Mouse (Mus musculus) MEL (cell line): ENCODE results near the gene Hmg20b. TPM values are rescaled to one million over a fixed set of nuclear protein-coding genes. Genes with fewer than 3 reads are reported as not detected.

Experiments
- DNase-seq: peaks from one replicate; pipeline ENCODE4 v3.0.0; 2011; ENCODE audit warnings: low read depth, low spot score
- H3K27ac ChIP-seq: 2 replicates; pipeline ENCODE4 v1.5.1; 2012; ENCODE audit warnings: low read depth, mild to moderate bottlenecking, control low read depth, low read length, moderate library complexity; ENCODE audit not compliant: control insufficient read depth
- H3K27me3 ChIP-seq, 2 experiments: fragments of 150-350 bp in 1 of 2; sonication (generic) in 1 of 2; 2 replicates each; pipeline ENCODE4 v1.6.1; 2012; ENCODE audit warnings: low read length in 2 of 2, mild to moderate bottlenecking in 2 of 2, improper control_type of control experiment in 1 of 2, moderate library complexity in 1 of 2; ENCODE audit not compliant: insufficient read depth in 2 of 2, control insufficient read depth in 1 of 2
- H3K36me3 ChIP-seq, 2 experiments: 2 replicates each; pipeline ENCODE4 v1.6.1; 2012 to 2014; ENCODE audit warnings: low read length in 2 of 2, improper control_type of control experiment in 1 of 2, inconsistent platforms in 1 of 2, mild to moderate bottlenecking in 1 of 2; ENCODE audit not compliant: insufficient read depth in 2 of 2, control insufficient read depth in 1 of 2
- H3K4me1 ChIP-seq, 2 experiments: fragments of 150-350 bp in 1 of 2; sonication (generic) in 1 of 2; 2 replicates each; pipeline ENCODE4 v1.6.1; 2012; ENCODE audit warnings: low read length in 2 of 2, improper control_type of control experiment in 1 of 2, mild to moderate bottlenecking in 1 of 2; ENCODE audit not compliant: insufficient read depth in 2 of 2, control insufficient read depth in 1 of 2
- H3K4me3 ChIP-seq, 2 experiments: fragments of 150-350 bp in 1 of 2; sonication (generic) in 1 of 2; 2 replicates each; pipeline ENCODE4 v1.5.1; 2012; ENCODE audit warnings: low read depth in 2 of 2, low read length in 2 of 2, mild to moderate bottlenecking in 2 of 2, moderate library complexity in 2 of 2, control low read depth in 1 of 2, improper control_type of control experiment in 1 of 2; ENCODE audit not compliant: control insufficient read depth in 1 of 2, insufficient read depth in 1 of 2
- H3K79me2 ChIP-seq: 2 replicates; pipeline ENCODE4 v1.6.1; 2012; ENCODE audit warnings: mild to moderate bottlenecking, low read length, moderate library complexity; ENCODE audit not compliant: control insufficient read depth, poor library complexity, insufficient read depth
- H3K9ac ChIP-seq: 2 replicates; pipeline ENCODE4 v1.6.1; 2012; ENCODE audit warnings: low read depth, mild to moderate bottlenecking, control low read depth, low read length, moderate library complexity; ENCODE audit not compliant: control insufficient read depth, poor library complexity, severe bottlenecking
- H3K9me3 ChIP-seq: fragments of 150-350 bp; sonication (generic); replicated peaks from 2 replicates; pipeline ENCODE4 v1.6.1; 2012; ENCODE audit warnings: mild to moderate bottlenecking, low read length, improper control_type of control experiment, moderate library complexity; ENCODE audit not compliant: insufficient read depth
- BHLHE40 ChIP-seq: IDR thresholded peaks from 2 replicates; pipeline ENCODE4 v1.6.1; 2012; ENCODE audit warnings: low read depth, mild to moderate bottlenecking, inconsistent platforms, low read length, improper control_type of control experiment, borderline replicate concordance
- CHD1 ChIP-seq: IDR thresholded peaks from 2 replicates; pipeline ENCODE4 v1.6.1; 2012; ENCODE audit warnings: low read depth, mild to moderate bottlenecking, inconsistent platforms, low read length, improper control_type of control experiment
- CHD2 ChIP-seq: IDR thresholded peaks from 2 replicates; pipeline ENCODE4 v1.6.1; 2011; ENCODE audit warnings: low read length, improper control_type of control experiment
- CTCF ChIP-seq, 3 experiments: IDR thresholded peaks in 2 of 3; conservative IDR thresholded peaks in 1 of 3; 2 replicates each; pipeline ENCODE4 v1.5.1; 2011 to 2012; ENCODE audit warnings: low read length in 3 of 3, low read depth in 2 of 3, mild to moderate bottlenecking in 2 of 3, improper control_type of control experiment in 1 of 3, inconsistent platforms in 1 of 3, mixed read lengths in 1 of 3, moderate library complexity in 1 of 3; ENCODE audit not compliant: control insufficient read depth in 1 of 3, insufficient read depth in 1 of 3, poor library complexity in 1 of 3, severe bottlenecking in 1 of 3
- E2F4 ChIP-seq: IDR thresholded peaks from 2 replicates; pipeline ENCODE4 v1.6.1; 2011; ENCODE audit warnings: low read depth, low read length, improper control_type of control experiment, borderline replicate concordance
- ELF1 ChIP-seq: IDR thresholded peaks from 2 replicates; pipeline ENCODE4 v1.6.1; 2014; ENCODE audit warnings: low read depth, mild to moderate bottlenecking, inconsistent platforms, low read length, improper control_type of control experiment, moderate library complexity
- GABPA ChIP-seq: IDR thresholded peaks from 2 replicates; pipeline ENCODE4 v1.6.1; 2012; ENCODE audit warnings: low read depth, mild to moderate bottlenecking, inconsistent platforms, low read length, improper control_type of control experiment, moderate library complexity
- HCFC1 ChIP-seq: IDR thresholded peaks from 2 replicates; pipeline ENCODE4 v1.6.1; 2012; ENCODE audit warnings: low read depth, mild to moderate bottlenecking, inconsistent platforms, low read length, improper control_type of control experiment, moderate library complexity
- JUND ChIP-seq: IDR thresholded peaks from 2 replicates; pipeline ENCODE4 v1.6.1; 2011; ENCODE audit warnings: low read depth, mild to moderate bottlenecking, improper control_type of control experiment, low read length
- KAT2A ChIP-seq: conservative IDR thresholded peaks from 2 replicates; pipeline ENCODE4 v1.6.1; 2012; ENCODE audit warnings: low read depth, low read length, improper control_type of control experiment, inconsistent platforms
- MAFK ChIP-seq: IDR thresholded peaks from 2 replicates; pipeline ENCODE4 v1.6.1; 2011; ENCODE audit warnings: low read depth, mild to moderate bottlenecking, low read length, improper control_type of control experiment, borderline replicate concordance
- MAX ChIP-seq: IDR thresholded peaks from 2 replicates; pipeline ENCODE4 v1.6.1; 2011; ENCODE audit warnings: low read length, improper control_type of control experiment
- MEF2A ChIP-seq: IDR thresholded peaks from 2 replicates; pipeline ENCODE4 v1.6.1; 2014; ENCODE audit warnings: low read depth, mild to moderate bottlenecking, inconsistent platforms, low read length, improper control_type of control experiment; ENCODE audit not compliant: poor library complexity, insufficient replicate concordance, severe bottlenecking; ENCODE audit errors: extremely low read depth
- MYB ChIP-seq: IDR thresholded peaks from 2 replicates; pipeline ENCODE4 v1.6.1; 2011; ENCODE audit warnings: mild to moderate bottlenecking, low read depth, low read length, improper control_type of control experiment
- NELFE ChIP-seq: IDR thresholded peaks from 2 replicates; pipeline ENCODE4 v1.6.1; 2011; ENCODE audit warnings: low read depth, low read length, improper control_type of control experiment
- NRF1 ChIP-seq: IDR thresholded peaks from 2 replicates; pipeline ENCODE4 v1.6.1; 2014; ENCODE audit warnings: low read depth, mild to moderate bottlenecking, inconsistent platforms, low read length, improper control_type of control experiment, moderate library complexity; ENCODE audit not compliant: poor library complexity, insufficient read depth, severe bottlenecking
- POLR2A ChIP-seq, 2 experiments: IDR thresholded peaks; 2 replicates each; pipeline ENCODE4 v1.6.1; 2011 to 2012; ENCODE audit warnings: low read length in 2 of 2, mild to moderate bottlenecking in 2 of 2, control low read depth in 1 of 2, improper control_type of control experiment in 1 of 2, low read depth in 1 of 2, moderate library complexity in 1 of 2; ENCODE audit not compliant: control insufficient read depth in 1 of 2, insufficient read depth in 1 of 2, poor library complexity in 1 of 2
- POLR2AphosphoS5 ChIP-seq: IDR thresholded peaks from 2 replicates; pipeline ENCODE4 v1.6.1; 2012; ENCODE audit warnings: low read depth, borderline replicate concordance, mild to moderate bottlenecking, inconsistent platforms, low read length, moderate library complexity, mixed read lengths
- RAD21 ChIP-seq: IDR thresholded peaks from 2 replicates; pipeline ENCODE4 v1.6.1; 2011; ENCODE audit warnings: mild to moderate bottlenecking, low read depth, low read length, improper control_type of control experiment
- RCOR1 ChIP-seq: IDR thresholded peaks from 2 replicates; pipeline ENCODE4 v1.6.1; 2012; ENCODE audit warnings: low read depth, mild to moderate bottlenecking, inconsistent platforms, low read length, improper control_type of control experiment
- SIN3A ChIP-seq: IDR thresholded peaks from 2 replicates; pipeline ENCODE4 v1.6.1; 2012; ENCODE audit warnings: low read length, improper control_type of control experiment, inconsistent platforms
- SMC3 ChIP-seq: IDR thresholded peaks from 2 replicates; pipeline ENCODE4 v1.6.1; 2011; ENCODE audit warnings: low read depth, low read length, improper control_type of control experiment
- TBP ChIP-seq: IDR thresholded peaks from 2 replicates; pipeline ENCODE4 v1.8.0; 2011; ENCODE audit warnings: low read depth, low read length, improper control_type of control experiment
- TCF12 ChIP-seq: IDR thresholded peaks from 2 replicates; pipeline ENCODE4 v1.6.1; 2014; ENCODE audit warnings: low read depth, mild to moderate bottlenecking, inconsistent platforms, low read length, improper control_type of control experiment, moderate library complexity
- USF1 ChIP-seq: IDR thresholded peaks from 2 replicates; pipeline ENCODE4 v1.6.1; 2014; ENCODE audit warnings: low read depth, mild to moderate bottlenecking, inconsistent platforms, low read length, improper control_type of control experiment, moderate library complexity
- USF2 ChIP-seq, 2 experiments: IDR thresholded peaks; 2 replicates each; pipeline ENCODE4 v1.6.1; 2011 to 2012; ENCODE audit warnings: improper control_type of control experiment in 2 of 2, low read length in 2 of 2, borderline replicate concordance in 1 of 2, inconsistent platforms in 1 of 2, low read depth in 1 of 2, mild to moderate bottlenecking in 1 of 2; ENCODE audit not compliant: insufficient read depth in 1 of 2
- ZKSCAN1 ChIP-seq: IDR thresholded peaks from 2 replicates; pipeline ENCODE4 v1.6.1; 2012; ENCODE audit warnings: low read depth, mild to moderate bottlenecking, inconsistent platforms, low read length, improper control_type of control experiment, moderate library complexity
- ZNF384 ChIP-seq: IDR thresholded peaks from 2 replicates; pipeline ENCODE4 v1.6.1; 2012; ENCODE audit warnings: low read depth, mild to moderate bottlenecking, inconsistent platforms, low read length, improper control_type of control experiment
- polyA plus RNA-seq, 2 experiments: library from polyadenylated mRNA; stranded (reverse) in 1 of 2; unstranded in 1 of 2; fragments of >175 nt in 1 of 2; fragments of >200 nt in 1 of 2; gene quantifications; 2 replicates each; pipeline versions ENCODE4 v1.2.1 to v1.2.4; 2012; ENCODE audit warnings: low replicate concordance in 2 of 2, low read depth in 1 of 2; ENCODE audit not compliant: insufficient read length in 2 of 2, insufficient read depth in 1 of 2, missing spikeins in 1 of 2
- total RNA-seq: library from RNA; depleted of rRNA; stranded (reverse); fragments of 300-350 nt; gene quantifications from 2 replicates; pipeline ENCODE4 v1.2.3, GENCODE M21; 2012

The Hmg20b gene
- total and polyA plus RNA-seq, 3 experiments, result 27.0 to 92.7 TPM; not detected in 1

GRCm38 (mm10) chr10:81306837-81307682 is 43.2 kb downstream of the Hmg20b start:
- Histone ChIP-seq H3K79me2 (no peaks in the 10 kb centered on the region; the same call in 1 of the 2 replicates), H3K36me3 (peaks cover 0 to 4% of the 10 kb centered on the region in 2 experiments; a peak in 1 of 4 replicates), H3K27me3 (no peaks in the 10 kb centered on the region), H3K4me3 (no peak overlapping the region), H3K9ac (no peak overlapping the region), H3K9me3 (no peaks in the 10 kb centered on the region), H3K27ac (no peak overlapping the region), H3K4me1 (no peaks in the 10 kb centered on the region)
- TF ChIP-seq ZNF384 (no peak), RCOR1 (no peak), CHD2 (no peak), SMC3 (no peak), CTCF (IDR thresholded peaks at IDR 0.05 in 2 of 3, conservative IDR thresholded peaks at IDR 0.05 in 1 of 3; ENCODE audit: control insufficient read depth in 1 of 3, insufficient read depth in 1 of 3, low read depth in 2 of 3, low read length in 3 of 3, poor library complexity in 1 of 3, severe bottlenecking in 1 of 3) (no peak), POLR2A (IDR thresholded peaks at IDR 0.05; ENCODE audit: control insufficient read depth in 1 of 2, insufficient read depth in 1 of 2, low read depth in 1 of 2, low read length in 2 of 2, poor library complexity in 1 of 2) (no peak), ELF1 (no peak), TCF12 (no peak), ZKSCAN1 (no peak), MAFK (no peak), HCFC1 (no peak), MYB (no peak), MAX (no peak), USF1 (no peak), GABPA (no peak), USF2 (IDR thresholded peaks at IDR 0.05; ENCODE audit: borderline replicate concordance in 1 of 2, insufficient read depth in 1 of 2, low read depth in 1 of 2, low read length in 2 of 2) (no peak), CHD1 (no peak)
- no peak for DNase-seq

- Histone ChIP-seq H3K79me2 (peaks cover 6% of the 10 kb centered on the region; the same call in 1 of the 2 replicates), H3K9ac (no peak overlapping the region), H3K4me1 (no peaks in the 10 kb centered on the region), H3K27me3 (no peaks in the 10 kb centered on the region), H3K27ac (no peak overlapping the region), H3K36me3 (peaks cover 0 to 4% of the 10 kb centered on the region in 2 experiments; a peak in 1 of 4 replicates), H3K9me3 (no peaks in the 10 kb centered on the region), H3K4me3 (no peak overlapping the region)
- no peak for DNase-seq
- TF ChIP-seq KAT2A (no peak), NELFE (no peak), JUND (no peak), RAD21 (no peak), RCOR1 (no peak), ZKSCAN1 (no peak), SIN3A (no peak), CHD1 (no peak), TBP (no peak), NRF1 (no peak), SMC3 (no peak), MEF2A (no peak), E2F4 (no peak), ZNF384 (no peak), POLR2AphosphoS5 (no peak), ELF1 (no peak), BHLHE40 (no peak), CHD2 (no peak)
These were observed 44.1 kb downstream of the Hmg20b start for GRCm38 (mm10) chr10:81306173-81306668.
